Mouse (Mus musculus) intestine, embryonic 14.5 days (tissue): Measurements from ENCODE around the gene Tut7. TPM values are rescaled to one million over a fixed set of nuclear protein-coding genes. Genes with fewer than 3 reads are reported as not detected.
"Not testable (repeated sequence)": the region's sequence is repeated elsewhere in the genome, so short reads cannot be mapped to it uniquely, and the experiment has no call there.

Experiments used
- ATAC-seq: fragments of 200-750 bp; cut with Nextera tagmentation; replicated peaks from 2 replicates; pipeline ENCODE4 v1.8.0; 2017; ENCODE audit warnings: low read depth, moderate number of reproducible peaks, moderate TSS enrichment, moderate library complexity; ENCODE audit not compliant: low FRiP score, low TSS enrichment
- DNase-seq: peaks from one replicate; pipeline ENCODE4 v3.0.0-alpha.2; 2018; ENCODE audit warnings: low spot score
- H3K27ac ChIP-seq: fragments of 300-500 bp; sonication (generic); 2 replicates; pipeline ENCODE4 v1.5.1; 2014; ENCODE audit warnings: low read depth, mild to moderate bottlenecking, control low read depth
- H3K27me3 ChIP-seq: fragments of 300-500 bp; sonication (generic); replicated peaks from 2 replicates; pipeline ENCODE4 v1.6.1; 2014; ENCODE audit warnings: low read length, control low read depth; ENCODE audit not compliant: control insufficient read depth, insufficient read depth
- H3K36me3 ChIP-seq: fragments of 300-500 bp; sonication (generic); 2 replicates; pipeline ENCODE4 v1.6.1; 2014; ENCODE audit warnings: low read length, control low read depth; ENCODE audit not compliant: control insufficient read depth, insufficient read depth
- H3K4me1 ChIP-seq: fragments of 300-500 bp; sonication (generic); replicated peaks from 2 replicates; pipeline ENCODE4 v1.6.1; 2014; ENCODE audit warnings: low read length, control low read depth, mixed read lengths; ENCODE audit not compliant: control insufficient read depth, insufficient read depth
- H3K4me2 ChIP-seq: fragments of 300-500 bp; sonication (generic); 2 replicates; pipeline ENCODE4 v1.6.1; 2014; ENCODE audit warnings: low read length
- H3K4me3 ChIP-seq: fragments of 300-500 bp; sonication (generic); 2 replicates; pipeline ENCODE4 v1.5.1; 2014; ENCODE audit warnings: low read depth, low read length, control low read depth, mixed read lengths
- H3K9ac ChIP-seq: fragments of 300-500 bp; sonication (generic); 2 replicates; pipeline ENCODE4 v1.6.1; 2014; ENCODE audit warnings: mild to moderate bottlenecking, low read length
- H3K9me3 ChIP-seq: fragments of 300-500 bp; sonication (generic); 2 replicates; pipeline ENCODE4 v1.6.1; 2016; ENCODE audit warnings: low read length, control low read depth; ENCODE audit not compliant: control insufficient read depth
- WGBS: fragments of 180-500 bp; shearing (Covaris S2); extraction: QIAGEN DNeasy Blood & Tissue Kit; methylation state at CpG from one replicate; pipeline ENCODE4 v1.1.7; 2014; 5-methylcytosine and 5-hydroxymethylcytosine counted together
- polyA plus RNA-seq: library from polyadenylated mRNA; unstranded; fragments of >200 nt; fragmentation: Nextera tagmentation; extraction: Ambion mirVana; gene quantifications from 2 replicates; pipeline ENCODE4 v1.2.1, GENCODE M21; 2014

Gene Tut7
- polyA plus RNA-seq, 1 experiment from 2014 or later: 40.8 TPM

- not testable (repeated sequence) for DNase-seq, H3K9ac ChIP-seq, H3K4me3 ChIP-seq, ATAC-seq, H3K27me3 ChIP-seq, H3K4me1 ChIP-seq, H3K27ac ChIP-seq, H3K9me3 ChIP-seq, H3K4me2 ChIP-seq
- WGBS: 96% methylated on average over 1 of the region's 1 CpGs
- H3K36me3 ChIP-seq: peaks cover 96% of the 10 kb centered on the region
These were observed 43.1 kb downstream of the Tut7 start for GRCm38 (mm10) chr13:59779744-59780264.

GRCm38 (mm10) chr13:59779213-59779612 is 43.7 kb downstream of the Tut7 start:
- Histone ChIP-seq H3K9ac (no peak overlapping the region), H3K27me3 (no peaks in the 10 kb centered on the region), H3K9me3 (no peaks in the 10 kb centered on the region), H3K27ac (no peak overlapping the region), H3K36me3 (peaks cover 92% of the 10 kb centered on the region), H3K4me2 (no peak overlapping the region), H3K4me3 (no peak overlapping the region), H3K4me1 (no peaks in the 10 kb centered on the region)
- DNase-seq (no peak), ATAC-seq (no peak)
- WGBS: 80% methylated on average over 4 of the region's 4 CpGs

- WGBS: 88% methylated on average over 3 of the region's 3 CpGs
- Histone ChIP-seq H3K4me2 (no peak overlapping the region), H3K36me3 (peaks cover 73% of the 10 kb centered on the region), H3K27ac (no peak overlapping the region), H3K27me3 (no peaks in the 10 kb centered on the region), H3K9ac (no peak overlapping the region), H3K9me3 (no peaks in the 10 kb centered on the region), H3K4me3 (no peak overlapping the region), H3K4me1 (peaks cover 12% of the 10 kb centered on the region; the same call in 1 of the 2 replicates)
- no peak for DNase-seq
- ATAC-seq: no peak
These were observed 47.8 kb downstream of the Tut7 start for GRCm38 (mm10) chr13:59775168-59775567.

GRCm38 (mm10) chr13:59771257-59771656 is 51.7 kb downstream of the Tut7 start:
- H3K4me3 ChIP-seq: no peak overlapping the region
- WGBS: 33% methylated on average over 9 of the region's 9 CpGs

GRCm38 (mm10) chr13:59770847-59771246 is 52.1 kb downstream of the Tut7 start:
- Histone ChIP-seq H3K4me1 (peaks cover 40% of the 10 kb centered on the region), H3K27me3 (no peaks in the 10 kb centered on the region), H3K27ac (peak overlapping the region; percentile 92), H3K4me3 (peak overlapping the region; percentile 84), H3K9me3 (no peaks in the 10 kb centered on the region), H3K4me2 (peak overlapping the region; percentile 55), H3K9ac (no peak overlapping the region), H3K36me3 (peaks cover 38% of the 10 kb centered on the region)
- 62% methylated on average over 9 of the region's 9 CpGs for WGBS
- ATAC-seq (no peak), DNase-seq (peak; percentile 56)

More at GRCm38 (mm10) chr13:59771257-59771656, 51.7 kb downstream of the Tut7 start:
- H3K36me3 ChIP-seq: peaks cover 42% of the 10 kb centered on the region
- no peak for ATAC-seq
- no peaks in the 10 kb centered on the region for H3K27me3 ChIP-seq
- peak overlapping the region; percentile 55 for H3K4me2 ChIP-seq
- DNase-seq: peak; percentile 71
- no peaks in the 10 kb centered on the region for H3K9me3 ChIP-seq
- peaks cover 36% of the 10 kb centered on the region for H3K4me1 ChIP-seq
- H3K27ac ChIP-seq: peak overlapping the region; percentile 92
- no peak overlapping the region for H3K9ac ChIP-seq

- H3K9me3 ChIP-seq: no peaks in the 10 kb centered on the region
- peaks cover 42% of the 10 kb centered on the region for H3K4me1 ChIP-seq
- DNase-seq: peak; percentile 89
These were observed 52.8 kb downstream of the Tut7 start for GRCm38 (mm10) chr13:59770164-59770562.

GRCm38 (mm10) chr13:59769296-59770163 is 53.4 kb downstream of the Tut7 start, which contains the start of gene Isca1:
Gene Isca1 (minus strand): TSS chr13:59769810.
- WGBS: 0% methylated on average over 90 of the region's 91 CpGs
- H3K27ac ChIP-seq: peak within 1 kb of the TSS; percentile 92
- DNase-seq (peak; percentile 99), ATAC-seq (peak; percentile 98)
- peak within 1 kb of the TSS; percentile 55 for H3K4me2 ChIP-seq
- H3K9me3 ChIP-seq: no peaks in the 10 kb centered on the region
- H3K4me1 ChIP-seq: peaks cover 42% of the 10 kb centered on the region
- peaks cover 25% of the 10 kb centered on the region for H3K36me3 ChIP-seq
- H3K4me3 ChIP-seq: peak within 1 kb of the TSS; percentile 84
- H3K27me3 ChIP-seq: no peaks in the 10 kb centered on the region
- peak within 1 kb of the TSS; percentile 81 for H3K9ac ChIP-seq

More at GRCm38 (mm10) chr13:59770164-59770562, 52.8 kb downstream of the Tut7 start:
- Histone ChIP-seq H3K4me2 (peak overlapping the region; percentile 55), H3K36me3 (peaks cover 31% of the 10 kb centered on the region), H3K9ac (peak overlapping the region; percentile 81), H3K27ac (peak overlapping the region; percentile 92), H3K4me3 (peak overlapping the region; percentile 84), H3K27me3 (no peaks in the 10 kb centered on the region)
- under 1% methylated on average over 28 of the region's 28 CpGs for WGBS
- peak; percentile 86 for ATAC-seq

GRCm38 (mm10) chr13:59768531-59768930 is 54.4 kb downstream of the Tut7 start:
- H3K27me3 ChIP-seq: no peaks in the 10 kb centered on the region
- H3K9ac ChIP-seq: peak overlapping the region; percentile 81; the same call in 1 of the 2 replicates
- H3K4me2 ChIP-seq: peak overlapping the region; percentile 55
- H3K27ac ChIP-seq: no peak overlapping the region
- DNase-seq: no peak
- peaks cover 20% of the 10 kb centered on the region for H3K36me3 ChIP-seq
- H3K9me3 ChIP-seq: no peaks in the 10 kb centered on the region
- WGBS: 37% methylated on average over 13 of the region's 13 CpGs
- peaks cover 42% of the 10 kb centered on the region for H3K4me1 ChIP-seq
- no peak for ATAC-seq
- H3K4me3 ChIP-seq: peak overlapping the region; percentile 84
